Mouse (Mus musculus): ENCODE results near the gene Csta1.
"Not testable (repeated sequence)": the region's sequence is repeated elsewhere in the genome, so short reads cannot be mapped to it uniquely, and the experiment has no call there.

The Csta1 gene

GRCm38 (mm10) chr16:36131141-36131540 is at the start of gene Csta1:
Gene Csta1 (minus strand): TSS chr16:36131241.
- DNase-seq (ENCODE audit: low spot score in 2 of 2), result no peak

GRCm38 (mm10) chr16:36179910-36180309 is 48.9 kb upstream of the Csta1 start:
- no peak for DNase-seq (ENCODE audit: low spot score in 2 of 2)

DNA sequence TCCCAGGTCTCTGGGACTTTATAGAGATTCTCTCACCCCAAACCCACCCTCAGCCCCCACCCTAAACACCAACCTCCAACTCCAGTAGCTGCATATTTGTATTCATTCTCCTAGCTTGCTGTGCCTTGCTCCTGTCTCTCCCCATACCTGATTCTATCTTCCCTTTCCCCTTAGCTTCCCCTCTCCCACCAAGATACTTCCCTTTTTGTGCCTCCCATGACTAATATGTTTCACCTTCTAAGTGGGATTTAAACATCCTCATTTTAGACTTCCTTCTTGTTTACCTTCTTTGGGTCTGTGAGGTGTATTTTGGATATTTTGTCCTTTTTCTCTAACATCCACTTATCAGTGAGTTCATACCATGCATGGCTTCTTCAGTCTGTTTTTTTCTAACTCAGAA is 45.1 kb upstream of the Csta1 start:
- no peak for DNase-seq (ENCODE audit: low spot score in 2 of 2)

GRCm38 (mm10) chr16:36167841-36168240 is 36.8 kb upstream of the Csta1 start:
- DNase-seq (ENCODE audit: low spot score in 2 of 2), result not testable (repeated sequence)

GRCm38 (mm10) chr16:36156402-36156975 is 25.4 kb upstream of the Csta1 start, which contains the start of gene Stfa2l1:
Gene Stfa2l1 (plus strand): TSS chr16:36156811.
- DNase-seq (ENCODE audit: low spot score in 2 of 2), result no peak

DNA sequence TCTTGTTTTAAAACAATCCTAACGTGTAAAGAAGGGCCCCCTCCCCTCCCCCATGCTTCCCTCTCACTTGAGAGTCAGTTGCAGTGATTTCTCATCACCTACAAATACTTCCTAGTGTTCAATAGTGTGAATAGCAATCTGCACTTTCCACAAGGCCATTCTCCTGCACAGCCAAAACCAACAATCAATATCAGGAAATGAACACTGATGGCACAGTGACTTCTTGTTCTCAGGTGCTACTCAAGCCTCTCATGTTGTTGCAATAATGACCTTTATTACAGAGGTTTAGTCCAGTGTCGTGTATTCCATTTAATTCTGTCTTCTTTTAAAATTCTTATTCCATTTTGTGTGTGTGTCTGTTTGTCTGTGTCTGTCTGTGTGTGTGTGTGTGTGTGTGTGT is 7.2 kb upstream of the Csta1 start:
- DNase-seq (ENCODE audit: low spot score in 2 of 2), result no peak

DNA sequence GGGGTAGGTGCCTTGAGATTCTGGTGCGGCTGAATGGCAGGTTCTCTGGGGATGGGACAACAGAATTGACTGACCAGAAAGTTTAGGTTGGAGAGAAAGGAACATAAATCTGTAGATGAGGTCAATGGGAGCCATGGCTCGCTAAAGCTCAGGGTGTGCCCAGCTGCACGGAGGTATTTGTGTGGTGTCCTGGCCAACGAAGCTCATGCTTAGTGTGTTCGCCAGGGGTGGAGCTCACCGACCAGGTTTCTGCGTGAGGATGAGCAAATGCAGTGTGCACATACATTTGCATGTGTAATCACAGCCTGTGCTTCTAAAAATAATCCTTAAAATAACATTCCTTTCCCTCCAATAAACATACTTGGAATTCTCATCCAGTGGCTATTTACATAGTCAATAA is 2.9 kb downstream of the Csta1 start:
- DNase-seq (ENCODE audit: low spot score in 2 of 2), result no peak

DNA sequence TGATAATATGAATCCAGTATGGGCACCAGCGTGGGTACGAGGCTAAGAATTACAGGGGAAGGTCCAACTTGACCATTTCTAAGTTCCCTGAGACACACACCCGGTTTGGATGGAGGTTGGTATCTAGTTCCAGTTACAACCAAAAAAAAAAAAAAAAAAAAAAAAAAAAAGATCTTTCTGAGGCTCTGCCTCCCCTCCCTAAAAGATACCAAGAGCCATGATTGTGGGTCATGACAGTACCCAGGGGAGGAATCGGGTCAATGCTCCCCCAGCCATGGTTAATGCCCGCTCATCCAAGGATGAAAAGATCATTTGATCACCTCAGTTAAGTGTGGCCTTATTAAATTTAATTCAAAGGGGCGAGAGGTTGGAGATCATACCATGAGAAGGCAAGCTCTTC is 15.3 kb downstream of the Csta1 start:
- DNase-seq (ENCODE audit: low spot score in 2 of 2), result not testable (repeated sequence)

DNA sequence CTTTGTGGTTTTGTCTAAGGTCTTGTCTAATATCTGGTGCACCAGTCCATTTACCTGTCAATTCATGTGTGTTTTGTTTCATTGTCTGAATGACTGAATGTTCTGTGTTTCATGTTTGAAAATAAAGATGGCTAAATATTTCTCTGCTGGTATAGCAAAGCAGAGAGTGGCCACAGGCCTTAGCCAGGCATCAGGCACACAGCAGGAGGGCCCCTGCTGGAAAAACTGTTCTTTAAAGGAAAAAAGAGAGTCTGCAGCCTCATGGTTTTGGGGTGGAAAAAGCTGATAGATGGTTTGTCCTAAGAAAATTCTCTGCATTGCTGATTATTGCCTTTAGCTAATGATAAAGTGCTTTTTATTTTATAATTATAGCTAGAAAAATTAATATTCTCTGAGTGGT is 19.6 kb downstream of the Csta1 start:
- not testable (repeated sequence) for DNase-seq (ENCODE audit: low spot score in 2 of 2)

- no peak for DNase-seq (ENCODE audit: low spot score in 2 of 2)
Measured at GRCm38 (mm10) chr16:36102211-36102610, 28.8 kb downstream of the Csta1 start.

- no peak for DNase-seq (ENCODE audit: low spot score in 2 of 2)
Measured at GRCm38 (mm10) chr16:36101526-36101925, 29.5 kb downstream of the Csta1 start.

DNA sequence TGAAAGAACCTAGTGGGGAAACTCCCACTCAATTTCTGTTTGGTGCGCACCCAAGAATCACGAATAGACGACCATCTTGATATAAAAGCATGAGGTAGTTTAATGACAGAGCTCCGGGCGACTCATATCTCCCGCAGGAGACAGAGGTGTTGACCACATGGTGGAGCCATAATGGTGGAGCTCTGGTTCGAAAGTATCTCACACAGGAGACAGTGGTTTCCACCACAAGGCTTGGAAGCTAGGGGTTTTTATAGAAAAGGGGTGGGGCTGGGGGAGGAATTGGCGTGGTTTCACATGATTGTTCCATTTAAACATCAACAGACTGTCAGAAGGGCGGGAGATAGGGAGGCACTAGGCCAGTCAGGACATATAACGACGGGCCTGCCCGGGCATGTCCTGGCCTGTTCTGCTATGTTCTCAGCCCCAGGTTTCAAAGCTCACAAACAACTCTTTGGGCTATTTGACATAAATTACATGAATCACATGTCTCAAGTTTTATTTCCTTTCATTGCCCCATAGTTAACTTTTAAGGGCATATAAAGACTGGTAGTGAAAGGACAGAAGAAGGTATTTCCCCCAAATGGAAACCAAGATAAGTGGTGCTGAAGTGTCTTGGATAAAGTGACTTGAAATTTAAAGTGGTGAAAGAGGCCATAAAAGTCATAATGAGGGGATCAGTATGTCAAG is 33.1 kb downstream of the Csta1 start:
- DNase-seq (ENCODE audit: low spot score in 2 of 2), result not testable (repeated sequence)

GRCm38 (mm10) chr16:36094079-36094478 is 37.0 kb downstream of the Csta1 start:
- no peak for DNase-seq (ENCODE audit: low spot score in 2 of 2)

GRCm38 (mm10) chr16:36090785-36091509 is 40.1 kb downstream of the Csta1 start:
- no peak for DNase-seq (ENCODE audit: low spot score in 2 of 2)

- DNase-seq (ENCODE audit: low spot score in 2 of 2), result no peak
Measured at GRCm38 (mm10) chr16:36089850-36090616, 41.0 kb downstream of the Csta1 start.

DNA sequence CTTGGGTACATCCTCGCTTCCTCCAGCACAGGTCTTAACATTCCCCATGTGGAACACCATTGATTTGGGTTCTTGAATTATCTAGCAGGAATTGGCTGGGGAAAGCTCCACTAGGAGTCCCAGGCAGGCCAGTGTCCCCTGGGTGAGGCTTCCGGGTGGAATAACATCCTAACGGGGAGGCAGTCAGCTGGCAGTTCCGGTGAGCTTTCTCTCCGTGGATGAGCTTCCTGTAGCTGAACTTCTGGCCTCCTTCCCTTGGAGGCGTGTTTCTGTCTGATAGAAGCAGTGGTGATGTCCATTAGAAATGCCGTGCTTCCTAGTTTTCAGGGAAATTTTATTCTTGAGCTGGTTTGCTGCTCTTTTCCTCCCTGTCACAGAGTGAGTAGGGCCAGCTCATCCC is 42.0 kb downstream of the Csta1 start:
- DNase-seq (ENCODE audit: low spot score in 2 of 2), result no peak

- no peak for DNase-seq (ENCODE audit: low spot score in 2 of 2)
Measured at GRCm38 (mm10) chr16:36087846-36088245, 43.2 kb downstream of the Csta1 start.

- no peak for DNase-seq (ENCODE audit: low spot score in 2 of 2)
Measured at GRCm38 (mm10) chr16:36079916-36080315, 51.1 kb downstream of the Csta1 start.

DNA sequence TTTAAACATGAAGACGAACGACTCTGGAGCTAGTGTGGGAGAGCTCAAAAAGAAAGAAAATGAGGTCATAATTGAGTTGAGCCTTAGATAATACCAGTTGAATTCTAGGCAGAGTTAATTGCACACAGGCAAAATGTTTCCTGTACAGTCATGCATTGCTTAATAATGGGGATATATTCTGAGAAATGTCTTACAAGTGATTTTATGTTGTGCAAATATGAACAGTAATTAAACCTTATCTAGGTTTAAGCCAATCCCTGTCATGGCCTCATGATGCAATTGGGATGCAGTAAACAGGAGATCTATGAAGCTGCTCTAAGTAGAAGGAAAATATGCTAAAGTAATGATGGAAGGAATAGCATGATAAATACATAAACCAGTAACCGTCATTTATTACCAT is 56.3 kb downstream of the Csta1 start:
- DNase-seq (ENCODE audit: low spot score in 2 of 2), result no peak

GRCm38 (mm10) chr16:36072410-36073011 is 58.5 kb downstream of the Csta1 start:
- DNase-seq (ENCODE audit: low spot score in 2 of 2), result no peak

DNA sequence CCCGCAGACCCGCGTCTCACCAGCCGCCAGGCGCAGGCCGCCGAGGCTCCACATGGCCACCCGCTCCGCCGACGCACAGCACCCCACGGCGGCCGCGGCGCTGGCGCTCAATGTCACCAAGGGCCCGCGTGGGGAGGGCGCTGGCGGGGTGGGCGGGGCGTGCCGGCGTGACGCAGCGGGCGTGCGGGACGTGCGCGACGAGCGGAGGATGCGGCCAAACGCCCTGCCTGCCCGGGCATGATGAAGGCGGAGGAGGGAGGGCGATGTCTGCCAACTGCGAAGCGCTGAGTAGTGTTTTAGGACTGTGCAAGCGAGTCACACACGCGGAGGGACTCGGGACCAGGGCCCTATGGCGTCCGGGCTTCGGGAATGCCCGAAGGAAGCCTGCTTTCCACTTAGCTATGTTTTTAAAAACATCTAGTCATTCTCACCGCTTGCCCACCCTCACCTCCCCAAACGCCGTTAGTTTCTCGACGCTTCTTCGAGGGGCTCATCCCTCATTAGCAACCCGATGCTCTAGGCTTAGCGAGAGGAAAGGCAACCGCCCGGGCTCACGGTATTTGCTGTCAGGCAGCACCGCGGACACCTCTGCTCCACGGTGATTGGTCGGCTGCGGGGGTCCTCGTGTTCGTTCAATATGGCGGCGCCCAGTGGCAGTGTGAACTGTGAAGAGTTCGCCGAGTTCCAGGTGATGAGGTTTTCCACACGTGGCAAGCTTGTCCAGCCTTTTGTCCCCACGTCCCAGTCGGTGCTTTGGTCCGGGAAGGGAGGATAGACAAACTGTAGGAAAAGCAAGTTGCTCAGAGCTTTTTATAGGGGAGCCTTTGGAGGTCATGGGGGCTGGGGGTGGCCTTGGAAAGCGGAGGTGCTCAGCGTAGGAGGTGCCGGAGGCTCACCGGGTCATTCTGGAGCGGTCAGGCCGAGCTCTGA is 59.3 kb downstream of the Csta1 start, which contains the start of the genes Fam162a and Ccdc58:
TSS of gene Fam162a (minus strand) at position 145 of the 930 bp plus-strand sequence.
TSS of gene Ccdc58 (plus strand) at position 236 of the 930 bp plus-strand sequence.
- DNase-seq (ENCODE audit: low spot score in 2 of 2), result peak; percentile 84 to 86

All from frontal cortex, postnatal 14 days (tissue).